In the genomic region with DNA sequence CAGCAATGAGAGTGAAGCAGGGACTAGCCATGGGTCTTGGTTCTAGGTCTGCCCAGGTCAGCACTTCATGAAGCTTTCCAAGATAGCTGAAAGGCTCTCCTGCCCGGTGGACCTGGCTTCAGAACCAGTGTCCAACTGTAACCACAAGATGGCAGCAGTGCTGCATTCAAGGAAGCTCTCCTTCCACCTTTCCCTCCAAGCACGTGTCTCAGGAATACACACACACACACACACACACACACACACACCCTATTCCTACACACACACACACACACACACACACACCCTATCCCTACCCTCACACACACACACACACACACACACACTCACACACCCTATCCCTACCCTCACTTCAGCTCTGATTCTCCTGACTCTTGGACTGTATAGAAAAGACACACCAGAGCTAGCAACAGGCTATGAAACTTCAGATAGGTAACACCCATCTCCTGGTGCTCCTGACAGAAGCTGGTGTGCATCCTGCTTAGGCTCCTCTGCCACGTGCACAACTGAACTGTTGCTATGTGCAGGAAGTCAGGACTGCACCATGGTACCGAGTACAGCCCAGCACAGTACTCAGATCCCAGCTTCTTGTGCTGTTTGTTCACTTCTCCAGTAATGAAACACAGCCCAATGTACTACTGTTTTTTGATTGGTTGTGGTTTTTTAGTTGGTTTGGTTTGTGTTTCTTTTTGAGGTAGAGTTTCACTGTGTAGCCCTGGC, we compare ENCODE assay signal across 7 mouse cellular contexts. TPM values are rescaled to one million over a fixed set of nuclear protein-coding genes. Genes with fewer than 3 reads are reported as not detected.
A peak's percentile ranks its signal among the peaks of the same experiment; 100 is the strongest.
DNase-seq lines count a peak whose midpoint lies in the region; ATAC-seq and TF ChIP-seq lines count a peak whose summit lies in the region.

No protein-coding gene starts in this region.

- H3K9ac ChIP-seq in embryonic facial prominence, embryonic 11.5 days (replicated peaks; ENCODE audit: low read length), result no peak overlapping the region
- H3K9ac ChIP-seq in heart, adult 2 months (ENCODE audit: low read depth, low read length), result no peak overlapping the region
- no peak overlapping the region for H3K9ac ChIP-seq in limb, embryonic 11.5 days (ENCODE audit: low read length)
- H3K9ac ChIP-seq in midbrain, embryonic 14.5 days (replicated peaks; ENCODE audit: low read length), result no peak overlapping the region

- H3K4me2 ChIP-seq in embryonic facial prominence, embryonic 11.5 days (ENCODE audit: low read depth, low read length), result no peak overlapping the region
- H3K4me2 ChIP-seq in limb, embryonic 11.5 days (ENCODE audit: low read depth, severe bottlenecking), result no peak overlapping the region
- no peak overlapping the region for H3K4me2 ChIP-seq in midbrain, embryonic 14.5 days (ENCODE audit: low read length)

- TF ChIP-seq POLR2A in heart, adult 2 months (IDR thresholded peaks at IDR 0.05; ENCODE audit: insufficient read depth, low read depth, low read length), result no peak
- no peak for TF ChIP-seq POLR2A in kidney, adult 2 months (IDR thresholded peaks at IDR 0.05; ENCODE audit: low read depth, low read length)

- no peaks in the 10 kb centered on the region for H3K79me2 ChIP-seq in heart, adult 2 months (replicated peaks; ENCODE audit: control insufficient read depth, insufficient read depth, low read length)

- TF ChIP-seq CTCF in heart, adult 2 months (IDR thresholded peaks at IDR 0.05), result peak; percentile 80
- peak; percentile 98 for TF ChIP-seq CTCF in kidney, adult 2 months (conservative IDR thresholded peaks at IDR 0.05; ENCODE audit: insufficient read depth, insufficient read length, low read depth, low read length)

- peak; percentile 78 for ATAC-seq in embryonic facial prominence, embryonic 11.5 days (replicated peaks; ENCODE audit: insufficient number of reproducible peaks, low FRiP score, low TSS enrichment, low read depth)
- ATAC-seq in limb, embryonic 11.5 days (ENCODE audit: insufficient number of reproducible peaks, low FRiP score, low TSS enrichment, low read depth), result peak; percentile 78
- peak; percentile 70 for ATAC-seq in midbrain, embryonic 14.5 days (ENCODE audit: low FRiP score, low TSS enrichment)

- H3K36me3 ChIP-seq in embryonic facial prominence, embryonic 11.5 days (replicated peaks; ENCODE audit: control insufficient read depth, insufficient read depth, low read depth, low read length), result no peaks in the 10 kb centered on the region
- no peaks in the 10 kb centered on the region for H3K36me3 ChIP-seq in heart, adult 2 months (ENCODE audit: control insufficient read depth, insufficient read depth, low read length)
- H3K36me3 ChIP-seq in kidney, adult 2 months (ENCODE audit: control insufficient read depth, insufficient read depth, low read length), result no peaks in the 10 kb centered on the region
- no peaks in the 10 kb centered on the region for H3K36me3 ChIP-seq in limb, embryonic 11.5 days (ENCODE audit: control insufficient read depth, insufficient read depth, low read length)
- no peaks in the 10 kb centered on the region for H3K36me3 ChIP-seq in midbrain, embryonic 14.5 days (ENCODE audit: control insufficient read depth, insufficient read depth, low read length)

- DNase-seq in adrenal gland, postnatal 14 days, result peak; percentile 89
- peak; percentile 88 for DNase-seq in embryonic facial prominence, embryonic 11.5 days (ENCODE audit: low spot score)
- DNase-seq in heart, adult 2 months, result peak; percentile 77 to 81
- peak; percentile 91 for DNase-seq in kidney, adult 2 months
- peak; percentile 86 for DNase-seq in limb, embryonic 11.5 days (ENCODE audit: low spot score)
- peak; percentile 92 for DNase-seq in midbrain, embryonic 14.5 days
- DNase-seq in spleen, adult 18-20 months, result peak; percentile 48 to 64

- 24% methylated on average over 4 of the region's 4 CpGs for WGBS in embryonic facial prominence, embryonic 11.5 days
- 18% methylated on average over 4 of the region's 4 CpGs for WGBS in heart, adult 2 months
- WGBS in kidney, adult 2 months, result 24% methylated on average over 4 of the region's 4 CpGs
- WGBS in limb, embryonic 11.5 days, result 27% methylated on average over 4 of the region's 4 CpGs
- WGBS in midbrain, embryonic 14.5 days, result 27% methylated on average over 4 of the region's 4 CpGs

- H3K9me3 ChIP-seq in embryonic facial prominence, embryonic 11.5 days (replicated peaks; ENCODE audit: control insufficient read depth, low read length), result no peaks in the 10 kb centered on the region
- H3K9me3 ChIP-seq in limb, embryonic 11.5 days (ENCODE audit: control insufficient read depth, low read length), result no peaks in the 10 kb centered on the region
- no peaks in the 10 kb centered on the region for H3K9me3 ChIP-seq in midbrain, embryonic 14.5 days (ENCODE audit: control insufficient read depth, low read length)

- intact Hi-C loops in heart, adult 2 months (cut with DNase I), result loop anchor here (1.0 to 5.0 kb wide), 2 partner anchors 37 to 201 kb away; no protein-coding TSS in a partner anchor

- peak; percentile 97 for TF ChIP-seq EP300 in heart, adult 2 months (IDR thresholded peaks at IDR 0.05; ENCODE audit: insufficient read depth, low read depth, low read length)

- H3K27ac ChIP-seq in embryonic facial prominence, embryonic 11.5 days (replicated peaks; ENCODE audit: low read depth, low read length), result no peak overlapping the region
- H3K27ac ChIP-seq in heart, adult 2 months, result no peak overlapping the region
- no peak overlapping the region for H3K27ac ChIP-seq in kidney, adult 2 months (ENCODE audit: insufficient read depth, low read depth, low read length)
- no peak overlapping the region for H3K27ac ChIP-seq in limb, embryonic 11.5 days (replicated peaks; ENCODE audit: low read depth, low read length)
- no peak overlapping the region for H3K27ac ChIP-seq in midbrain, embryonic 14.5 days (replicated peaks; ENCODE audit: low read depth, low read length)

- H3K4me3 ChIP-seq in embryonic facial prominence, embryonic 11.5 days (ENCODE audit: low read depth, low read length), result no peak overlapping the region
- no peak overlapping the region for H3K4me3 ChIP-seq in heart, adult 2 months
- H3K4me3 ChIP-seq in kidney, adult 2 months (ENCODE audit: insufficient read depth, low read depth, low read length), result no peak overlapping the region
- no peak overlapping the region for H3K4me3 ChIP-seq in limb, embryonic 11.5 days (ENCODE audit: low read depth, low read length)
- no peak overlapping the region for H3K4me3 ChIP-seq in midbrain, embryonic 14.5 days (replicated peaks; ENCODE audit: low read depth, low read length)

- H3K4me1 ChIP-seq in embryonic facial prominence, embryonic 11.5 days (ENCODE audit: control insufficient read depth, insufficient read depth, low read length), result no peaks in the 10 kb centered on the region
- peaks cover 3% of the 10 kb centered on the region for H3K4me1 ChIP-seq in heart, adult 2 months (ENCODE audit: control insufficient read depth, insufficient read depth, low read length)
- no peaks in the 10 kb centered on the region; the same call in 1 of the 2 replicates for H3K4me1 ChIP-seq in kidney, adult 2 months (ENCODE audit: control insufficient read depth, insufficient read depth, low read length)
- H3K4me1 ChIP-seq in limb, embryonic 11.5 days (ENCODE audit: control insufficient read depth, insufficient read depth, low read length), result no peaks in the 10 kb centered on the region
- no peaks in the 10 kb centered on the region for H3K4me1 ChIP-seq in midbrain, embryonic 14.5 days (ENCODE audit: control insufficient read depth, insufficient read depth, low read length)

- H3K27me3 ChIP-seq in embryonic facial prominence, embryonic 11.5 days (ENCODE audit: control insufficient read depth, insufficient read depth, low read length), result no peaks in the 10 kb centered on the region
- H3K27me3 ChIP-seq in heart, adult 2 months (ENCODE audit: control insufficient read depth, insufficient read depth, low read length), result no peaks in the 10 kb centered on the region
- no peaks in the 10 kb centered on the region for H3K27me3 ChIP-seq in kidney, adult 2 months (replicated peaks; ENCODE audit: control insufficient read depth, insufficient read depth, low read length)
- H3K27me3 ChIP-seq in limb, embryonic 11.5 days (ENCODE audit: control insufficient read depth, insufficient read depth, low read length), result no peaks in the 10 kb centered on the region
- no peaks in the 10 kb centered on the region for H3K27me3 ChIP-seq in midbrain, embryonic 14.5 days (ENCODE audit: control insufficient read depth, insufficient read depth, low read length)

RNA-seq across cellular contexts. Expression of gene Hmox1, which starts 21.6 kb away (rescaled TPM):
- 26.0 and 33.3 TPM in 2 replicates for total RNA-seq in adrenal gland, postnatal 14 days (2021)
- 16.0 and 18.0 TPM in 2 replicates for polyA plus RNA-seq in embryonic facial prominence, embryonic 11.5 days (2014; fragmentation: Nextera tagmentation; extraction: Ambion mirVana)
- 1 to 10 TPM; 7.7 to 9.0 TPM for total RNA-seq in heart, adult 2 months (2021)
- polyA plus RNA-seq in heart, adult 2 months (2012; rRNA removed), result 10.1 and 11.9 TPM in 2 replicates
- polyA plus RNA-seq in kidney, adult 2 months (2012; rRNA removed), result 22.5 and 25.7 TPM in 2 replicates
- polyA plus RNA-seq in limb, embryonic 11.5 days (2014; fragmentation: Nextera tagmentation; extraction: Ambion mirVana), result 11.9 and 16.0 TPM in 2 replicates
- 1.8 and 5.8 TPM in 2 replicates for polyA plus RNA-seq in midbrain, embryonic 14.5 days (2014; fragmentation: Nextera tagmentation; extraction: Ambion mirVana)

RNA-seq across cellular contexts. Expression of gene Mcm5, which starts 37.6 kb away (rescaled TPM):
- total RNA-seq in adrenal gland, postnatal 14 days (2021), result 26.7 and 33.0 TPM in 2 replicates
- polyA plus RNA-seq in embryonic facial prominence, embryonic 11.5 days (2014; fragmentation: Nextera tagmentation; extraction: Ambion mirVana), result 226 and 240 TPM in 2 replicates
- total RNA-seq in heart, adult 2 months (2021), result 1 to 10 TPM; 3.4 to 3.7 TPM
- polyA plus RNA-seq in heart, adult 2 months (2012; rRNA removed), result 3.4 and 4.1 TPM in 2 replicates
- 5.7 and 6.0 TPM in 2 replicates for polyA plus RNA-seq in kidney, adult 2 months (2012; rRNA removed)
- polyA plus RNA-seq in limb, embryonic 11.5 days (2014; fragmentation: Nextera tagmentation; extraction: Ambion mirVana), result 279 and 284 TPM in 2 replicates
- 24.7 and 34.6 TPM in 2 replicates for polyA plus RNA-seq in midbrain, embryonic 14.5 days (2014; fragmentation: Nextera tagmentation; extraction: Ambion mirVana)

RNA-seq across cellular contexts. Expression of gene Tom1, which starts 38.3 kb away (rescaled TPM):
- total RNA-seq in adrenal gland, postnatal 14 days (2021), result 37.0 and 40.1 TPM in 2 replicates
- 26.3 and 32.4 TPM in 2 replicates for polyA plus RNA-seq in embryonic facial prominence, embryonic 11.5 days (2014; fragmentation: Nextera tagmentation; extraction: Ambion mirVana)
- total RNA-seq in heart, adult 2 months (2021), result 10 to 100 TPM; 67.6 to 74.3 TPM
- 146 and 164 TPM in 2 replicates for polyA plus RNA-seq in heart, adult 2 months (2012; rRNA removed)
- 84.8 and 89.1 TPM in 2 replicates for polyA plus RNA-seq in kidney, adult 2 months (2012; rRNA removed)
- 30.1 and 35.0 TPM in 2 replicates for polyA plus RNA-seq in limb, embryonic 11.5 days (2014; fragmentation: Nextera tagmentation; extraction: Ambion mirVana)
- polyA plus RNA-seq in midbrain, embryonic 14.5 days (2014; fragmentation: Nextera tagmentation; extraction: Ambion mirVana), result 24.9 and 26.2 TPM in 2 replicates
